Mouse (Mus musculus): Measurements from ENCODE around the gene Arpin.

Gene Arpin

DNA sequence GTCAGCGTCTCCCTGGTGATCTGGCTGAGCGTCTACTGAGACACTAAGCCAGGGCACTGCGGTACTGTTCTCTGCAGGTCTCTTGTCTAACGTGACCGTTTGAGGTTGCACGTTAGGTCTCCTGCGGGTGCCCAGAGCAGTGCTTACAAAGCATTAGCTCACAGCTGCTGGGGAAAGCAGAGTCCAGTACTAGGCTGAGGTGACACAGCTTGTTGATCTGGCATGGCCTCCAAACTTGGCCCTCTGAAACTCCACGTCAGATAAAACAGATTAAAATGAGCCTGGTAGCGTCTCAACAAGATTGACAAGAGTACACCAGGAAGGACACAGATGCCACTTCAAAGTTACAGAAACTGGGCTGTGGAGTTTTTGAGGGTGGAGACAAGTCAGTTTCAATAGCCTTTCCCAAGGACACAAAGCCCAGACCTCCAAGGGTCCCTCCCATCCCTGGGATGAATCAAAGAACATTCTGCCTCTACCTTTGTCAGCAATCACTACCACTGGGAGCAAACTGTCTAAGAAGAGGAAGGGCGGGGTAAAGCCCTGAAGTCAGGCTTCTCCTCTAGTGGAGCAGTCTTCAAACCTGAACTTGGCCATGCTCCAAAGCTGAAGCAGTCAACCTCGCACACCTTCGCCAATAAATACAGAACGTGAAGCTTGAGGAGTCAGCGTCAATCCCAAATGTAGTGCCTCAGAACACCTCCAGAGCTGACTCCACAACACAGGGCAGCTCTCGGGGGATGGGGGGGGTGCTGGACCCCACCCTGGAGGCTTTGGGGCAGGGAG, 44.5 kb downstream of the Arpin start:
- peak; percentile 57 for DNase-seq

DNA sequence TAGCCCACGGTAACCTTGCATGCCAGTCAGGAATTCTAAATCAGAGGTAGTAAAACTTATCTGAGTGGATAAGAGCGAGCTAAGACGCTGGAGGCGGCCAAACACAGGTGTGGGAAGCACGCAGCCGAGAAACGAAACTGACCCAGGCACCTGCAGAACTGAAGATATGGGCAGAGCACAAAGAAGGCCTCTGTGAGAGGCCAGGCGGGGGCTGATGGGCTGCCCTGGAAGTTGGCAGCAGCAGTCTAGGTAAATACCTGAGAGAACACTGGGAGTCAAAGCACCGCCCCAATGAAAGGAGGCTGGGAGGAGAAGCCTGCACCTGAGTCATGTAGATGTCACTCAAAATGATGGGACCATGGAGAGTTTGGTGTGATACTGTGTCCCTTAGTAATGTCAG, 46.6 kb downstream of the Arpin start:
- no peak for DNase-seq

DNA sequence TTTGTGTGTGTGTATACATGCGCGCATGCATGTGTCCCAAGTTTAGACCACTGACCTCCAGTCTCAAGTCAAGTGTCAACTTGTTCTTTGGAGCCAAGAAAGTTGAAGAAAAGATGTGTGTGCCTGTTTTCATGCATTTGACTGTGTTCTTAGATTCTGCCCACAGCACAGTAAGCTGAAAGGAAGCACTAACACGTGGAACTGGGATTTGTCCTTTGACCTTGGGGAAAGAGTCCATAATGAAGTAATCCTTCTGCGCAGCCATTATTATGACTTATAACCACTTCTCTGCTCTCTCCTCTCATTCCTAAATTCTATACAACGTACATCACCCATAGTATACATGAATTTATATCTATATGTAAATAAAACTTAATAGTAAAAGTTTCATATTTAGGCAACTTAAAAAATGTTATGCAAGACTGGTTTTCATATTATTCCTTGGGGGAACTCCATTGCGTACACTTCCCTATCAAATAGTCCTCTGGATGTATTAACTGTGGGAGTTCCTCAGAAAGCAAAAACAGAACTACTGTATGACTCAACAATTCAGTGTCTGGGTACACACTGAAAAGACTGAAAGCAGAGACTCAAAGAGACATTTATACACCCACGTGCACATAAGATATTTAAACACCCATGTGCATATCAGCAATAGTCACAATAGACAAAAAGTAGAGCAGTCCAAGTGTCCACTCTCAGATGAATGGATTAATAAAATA, 51.4 kb downstream of the Arpin start:
- no peak for DNase-seq

DNA sequence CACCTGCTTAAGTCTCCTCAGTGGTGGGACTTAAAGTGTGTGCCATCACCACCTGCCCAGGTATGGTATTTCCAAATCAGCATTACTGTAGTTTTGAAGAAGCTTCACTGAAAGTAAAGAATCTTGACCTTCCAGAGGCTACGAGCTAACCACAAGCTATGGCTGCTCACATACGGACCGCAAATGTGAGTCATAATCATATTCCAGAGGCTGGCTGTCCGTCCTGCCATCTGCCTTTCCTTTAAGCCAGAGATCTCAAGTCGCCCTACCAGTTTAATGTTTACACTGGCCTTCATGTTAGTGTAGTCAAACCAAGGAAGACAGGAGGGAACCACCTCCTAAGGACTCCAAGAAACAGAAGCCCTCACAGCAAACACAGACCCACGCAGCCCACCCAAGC, 53.3 kb downstream of the Arpin start:
- DNase-seq = no peak

DNA sequence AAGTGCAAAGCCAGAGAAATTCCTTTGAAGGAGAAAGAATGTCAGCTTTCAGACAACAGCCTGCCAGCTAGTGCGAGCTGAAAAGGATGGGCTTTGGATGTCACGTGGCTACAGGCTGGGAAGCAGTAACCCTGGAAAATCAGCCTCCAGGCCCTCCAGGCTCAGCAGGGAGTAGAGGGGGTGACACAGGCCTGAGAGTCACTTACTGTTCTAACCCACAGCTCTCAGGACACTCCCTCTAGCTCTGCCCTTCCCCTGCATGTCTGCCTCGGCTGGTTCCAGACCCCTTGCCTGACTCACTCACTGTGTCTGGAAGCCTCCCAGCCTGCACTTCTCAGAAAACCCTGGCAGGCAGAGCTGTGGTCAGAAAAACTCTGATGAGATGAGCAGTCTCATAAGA, 54.2 kb downstream of the Arpin start:
- peak; percentile 51 for DNase-seq

DNA sequence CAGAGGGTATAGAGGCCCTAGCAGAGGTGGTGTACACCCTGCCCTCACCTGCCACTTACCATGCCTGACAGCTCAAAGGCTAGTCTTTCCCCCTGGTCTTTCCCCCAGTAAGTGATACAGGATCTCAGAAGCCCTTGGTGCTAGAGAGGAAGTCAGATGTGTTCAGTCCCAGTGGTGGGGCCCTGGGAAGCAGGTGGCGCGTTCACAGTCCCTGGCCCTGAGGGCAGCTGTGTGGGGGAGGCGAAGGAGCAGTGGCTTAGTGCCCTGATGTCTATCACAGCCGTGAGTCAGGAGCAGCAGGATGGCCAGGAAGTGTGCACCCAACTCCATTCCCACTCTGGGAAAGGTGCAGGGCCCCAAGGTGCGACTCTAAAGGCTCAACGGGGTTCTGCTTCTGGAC, 55.1 kb downstream of the Arpin start:
- DNase-seq = no peak

DNA sequence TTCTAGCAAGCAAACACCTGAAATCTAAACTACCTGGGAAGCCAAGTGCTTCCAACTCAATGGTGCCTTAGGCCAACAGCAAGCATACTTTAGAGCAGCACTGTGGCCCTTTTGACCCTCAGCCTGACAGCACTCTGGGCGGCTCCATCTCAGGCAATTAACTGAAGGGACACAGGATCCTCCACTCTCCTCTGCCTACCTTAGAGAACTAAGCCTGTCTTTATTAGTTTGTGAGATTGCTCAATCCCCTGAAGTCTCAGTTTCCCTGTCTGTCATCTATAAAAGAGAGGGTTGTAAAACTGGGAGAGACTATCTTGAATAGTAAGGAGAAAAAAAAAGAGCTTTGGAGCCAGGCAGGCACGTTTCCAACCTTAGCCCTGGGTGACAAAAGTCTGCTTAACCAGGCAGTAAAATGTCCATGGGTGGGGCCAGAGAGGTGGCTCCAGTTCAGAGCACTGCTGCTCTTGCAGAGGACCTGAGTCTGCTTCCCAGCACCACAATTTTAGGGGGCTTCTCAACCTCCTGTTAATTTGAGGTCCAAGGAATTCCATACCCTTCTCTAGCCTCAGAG, 56.6 kb downstream of the Arpin start:
- no peak for DNase-seq
